Mouse (Mus musculus): ENCODE measurements around the gene Dnmbp. TPM values are rescaled to one million over a fixed set of nuclear protein-coding genes. Genes with fewer than 3 reads are reported as not detected.
A peak's percentile ranks its signal among the peaks of the same experiment; 100 is the strongest.

The Dnmbp gene
- polyA plus RNA-seq, 1 experiment from 2014 or later, result 14.2 TPM

- H3K27me3 ChIP-seq (ENCODE audit: control insufficient read depth, insufficient read depth, low read length), result no peaks in the 10 kb centered on the region
- H3K36me3 ChIP-seq (ENCODE audit: control insufficient read depth, insufficient read depth, low read length), result no peaks in the 10 kb centered on the region
- no peak overlapping the region for H3K4me2 ChIP-seq (replicated peaks; ENCODE audit: low read depth)
- no peaks in the 10 kb centered on the region for H3K4me1 ChIP-seq (replicated peaks; ENCODE audit: control insufficient read depth, insufficient read depth)
- DNase-seq (ENCODE audit: low spot score) (no peak), ATAC-seq (ENCODE audit: low FRiP score, low TSS enrichment) (peak; percentile 46)
- no peak for TF ChIP-seq CTCF (IDR thresholded peaks at IDR 0.05; ENCODE audit: low read depth)
- no peak for TF ChIP-seq EP300 (optimal IDR thresholded peaks at IDR 0.05)
- H3K27ac ChIP-seq (replicated peaks), result no peak overlapping the region
- H3K9ac ChIP-seq (ENCODE audit: low read length), result no peak overlapping the region
- WGBS, result 48% methylated on average over 6 of the region's 6 CpGs
- H3K4me3 ChIP-seq (ENCODE audit: low read depth, low read length), result no peak overlapping the region
- H3K9me3 ChIP-seq (ENCODE audit: control insufficient read depth, low read length), result no peaks in the 10 kb centered on the region
Observed at GRCm38 (mm10) chr19:43976661-43977060, 36.7 kb upstream of the Dnmbp start.

- Histone ChIP-seq H3K27ac (replicated peaks) (no peak overlapping the region), H3K36me3 (ENCODE audit: control insufficient read depth, insufficient read depth, low read length) (no peaks in the 10 kb centered on the region), H3K4me1 (replicated peaks; ENCODE audit: control insufficient read depth, insufficient read depth) (no peaks in the 10 kb centered on the region), H3K4me2 (replicated peaks; ENCODE audit: low read depth) (no peak overlapping the region), H3K9ac (ENCODE audit: low read length) (no peak overlapping the region), H3K4me3 (ENCODE audit: low read depth, low read length) (no peak overlapping the region), H3K27me3 (ENCODE audit: control insufficient read depth, insufficient read depth, low read length) (no peaks in the 10 kb centered on the region), H3K9me3 (ENCODE audit: control insufficient read depth, low read length) (no peaks in the 10 kb centered on the region)
- ATAC-seq (ENCODE audit: low FRiP score, low TSS enrichment) (no peak), DNase-seq (ENCODE audit: low spot score) (no peak)
- TF ChIP-seq CTCF (IDR thresholded peaks at IDR 0.05; ENCODE audit: low read depth) (no peak), EP300 (optimal IDR thresholded peaks at IDR 0.05) (no peak)
- WGBS, result 82% methylated on average over 6 of the region's 6 CpGs
Observed at GRCm38 (mm10) chr19:43974221-43974620, 34.2 kb upstream of the Dnmbp start.

GRCm38 (mm10) chr19:43973711-43974110, 33.7 kb upstream of the Dnmbp start:
- no peak overlapping the region for H3K4me3 ChIP-seq (ENCODE audit: low read depth, low read length)
- no peaks in the 10 kb centered on the region for H3K4me1 ChIP-seq (replicated peaks; ENCODE audit: control insufficient read depth, insufficient read depth)
- H3K9ac ChIP-seq (ENCODE audit: low read length), result no peak overlapping the region
- ATAC-seq (ENCODE audit: low FRiP score, low TSS enrichment) (no peak), DNase-seq (ENCODE audit: low spot score) (no peak)
- no peaks in the 10 kb centered on the region for H3K36me3 ChIP-seq (ENCODE audit: control insufficient read depth, insufficient read depth, low read length)
- H3K9me3 ChIP-seq (ENCODE audit: control insufficient read depth, low read length), result no peaks in the 10 kb centered on the region
- no peak for TF ChIP-seq EP300 (optimal IDR thresholded peaks at IDR 0.05)
- no peak for TF ChIP-seq CTCF (IDR thresholded peaks at IDR 0.05; ENCODE audit: low read depth)
- 71% methylated on average over 9 of the region's 9 CpGs for WGBS
- H3K27me3 ChIP-seq (ENCODE audit: control insufficient read depth, insufficient read depth, low read length), result no peaks in the 10 kb centered on the region
- H3K27ac ChIP-seq (replicated peaks), result no peak overlapping the region
- no peak overlapping the region for H3K4me2 ChIP-seq (replicated peaks; ENCODE audit: low read depth)

- 88% methylated on average over 8 of the region's 8 CpGs for WGBS
- TF ChIP-seq CTCF (IDR thresholded peaks at IDR 0.05; ENCODE audit: low read depth) (no peak), EP300 (optimal IDR thresholded peaks at IDR 0.05) (no peak)
- Histone ChIP-seq H3K36me3 (ENCODE audit: control insufficient read depth, insufficient read depth, low read length) (no peaks in the 10 kb centered on the region), H3K4me2 (replicated peaks; ENCODE audit: low read depth) (no peak overlapping the region), H3K27ac (replicated peaks) (no peak overlapping the region), H3K9ac (ENCODE audit: low read length) (no peak overlapping the region), H3K4me3 (ENCODE audit: low read depth, low read length) (no peak overlapping the region), H3K27me3 (ENCODE audit: control insufficient read depth, insufficient read depth, low read length) (no peaks in the 10 kb centered on the region), H3K9me3 (ENCODE audit: control insufficient read depth, low read length) (no peaks in the 10 kb centered on the region), H3K4me1 (replicated peaks; ENCODE audit: control insufficient read depth, insufficient read depth) (no peaks in the 10 kb centered on the region)
- ATAC-seq (ENCODE audit: low FRiP score, low TSS enrichment) (no peak), DNase-seq (ENCODE audit: low spot score) (no peak)
Observed at GRCm38 (mm10) chr19:43972129-43972528, 32.1 kb upstream of the Dnmbp start.

- Histone ChIP-seq H3K9me3 (ENCODE audit: control insufficient read depth, low read length) (no peaks in the 10 kb centered on the region), H3K27me3 (ENCODE audit: control insufficient read depth, insufficient read depth, low read length) (no peaks in the 10 kb centered on the region), H3K36me3 (ENCODE audit: control insufficient read depth, insufficient read depth, low read length) (no peaks in the 10 kb centered on the region), H3K4me3 (ENCODE audit: low read depth, low read length) (no peak overlapping the region), H3K27ac (replicated peaks) (no peak overlapping the region), H3K4me1 (replicated peaks; ENCODE audit: control insufficient read depth, insufficient read depth) (no peaks in the 10 kb centered on the region), H3K9ac (ENCODE audit: low read length) (no peak overlapping the region), H3K4me2 (replicated peaks; ENCODE audit: low read depth) (no peak overlapping the region)
- TF ChIP-seq EP300 (optimal IDR thresholded peaks at IDR 0.05) (no peak), CTCF (IDR thresholded peaks at IDR 0.05; ENCODE audit: low read depth) (no peak)
- DNase-seq (ENCODE audit: low spot score) (no peak), ATAC-seq (ENCODE audit: low FRiP score, low TSS enrichment) (no peak)
- WGBS, result 74% methylated on average over 8 of the region's 11 CpGs
Observed at GRCm38 (mm10) chr19:43968436-43969026, 28.5 kb upstream of the Dnmbp start.

GRCm38 (mm10) chr19:43966481-43966880, 26.5 kb upstream of the Dnmbp start:
- WGBS, result 65% methylated on average over 2 of the region's 2 CpGs
- H3K4me3 ChIP-seq (ENCODE audit: low read depth, low read length), result no peak overlapping the region
- H3K9ac ChIP-seq (ENCODE audit: low read length), result no peak overlapping the region
- no peak overlapping the region for H3K27ac ChIP-seq (replicated peaks)
- TF ChIP-seq CTCF (IDR thresholded peaks at IDR 0.05; ENCODE audit: low read depth) (no peak), EP300 (optimal IDR thresholded peaks at IDR 0.05) (no peak)
- no peaks in the 10 kb centered on the region for H3K4me1 ChIP-seq (replicated peaks; ENCODE audit: control insufficient read depth, insufficient read depth)
- DNase-seq (ENCODE audit: low spot score), result no peak
- H3K36me3 ChIP-seq (ENCODE audit: control insufficient read depth, insufficient read depth, low read length), result no peaks in the 10 kb centered on the region
- H3K27me3 ChIP-seq (ENCODE audit: control insufficient read depth, insufficient read depth, low read length), result no peaks in the 10 kb centered on the region
- no peaks in the 10 kb centered on the region for H3K9me3 ChIP-seq (ENCODE audit: control insufficient read depth, low read length)
- ATAC-seq (ENCODE audit: low FRiP score, low TSS enrichment), result no peak
- no peak overlapping the region for H3K4me2 ChIP-seq (replicated peaks; ENCODE audit: low read depth)
